Mouse (Mus musculus): Measurements from ENCODE around the gene Stard7.
"Not testable (repeated sequence)": the region's sequence is repeated elsewhere in the genome, so short reads cannot be mapped to it uniquely, and the experiment has no call there.

The Stard7 gene
- long read RNA-seq, experiment 1, transcript Stard7-202 (8 exons, 3,116 nt): major isoform, 30 of 35 reads
- long read RNA-seq, experiment 1, partial matches to known transcripts: 1 of 35 reads
- long read RNA-seq, experiment 1, other reads (novel, unspliced or antisense): 4 of 35 reads
- long read RNA-seq, experiment 2, transcript Stard7-202 (8 exons, 3,116 nt): major isoform, 41 of 51 reads
- long read RNA-seq, experiment 2, partial matches to known transcripts: 8 of 51 reads
- long read RNA-seq, experiment 2, other reads (novel, unspliced or antisense): 2 of 51 reads

GRCm38 (mm10) chr2:127269491-127270299 lies at the start of gene Stard7:
TSS of gene Stard7 (plus strand) at chr2:127270218.
- intact Hi-C loops (cut with DNase I): no loop called here

- intact Hi-C loops (cut with DNase I): no loop called here
These were observed 44.8 kb upstream of the Stard7 start for GRCm38 (mm10) chr2:127225261-127225660.

GRCm38 (mm10) chr2:127237897-127238610 lies 32.0 kb upstream of the Stard7 start:
- intact Hi-C loops (cut with DNase I): loop anchor here (10.0 kb wide), 1 partner anchor 413 kb away; no protein-coding TSS in a partner anchor

- intact Hi-C loops (cut with DNase I): no loop called here
These were observed 30.0 kb upstream of the Stard7 start for GRCm38 (mm10) chr2:127240065-127240464.

GRCm38 (mm10) chr2:127247592-127248333 lies 22.3 kb upstream of the Stard7 start, which contains the start of the genes Ciao1 and Tmem127:
TSS of gene Ciao1 (minus strand) at chr2:127247816.
TSS of gene Tmem127 (plus strand) at chr2:127247908.
- intact Hi-C loops (cut with DNase I): no loop called here

- intact Hi-C loops (cut with DNase I): no loop called here
These were observed 21.5 kb upstream of the Stard7 start for GRCm38 (mm10) chr2:127248334-127249004.

GRCm38 (mm10) chr2:127250291-127251008 lies 19.6 kb upstream of the Stard7 start:
- intact Hi-C loops (cut with DNase I): loop anchor here (5.0 kb wide), 1 partner anchor 92 kb away; no protein-coding TSS in a partner anchor

GRCm38 (mm10) chr2:127251457-127251856 lies 18.6 kb upstream of the Stard7 start:
- intact Hi-C loops (cut with DNase I): loop anchor here (5.0 kb wide), 1 partner anchor 91 kb away; no protein-coding TSS in a partner anchor

- intact Hi-C loops (cut with DNase I): loop anchor here (5.0 kb wide), 1 partner anchor 90 kb away; no protein-coding TSS in a partner anchor
These were observed 18.0 kb upstream of the Stard7 start for GRCm38 (mm10) chr2:127251880-127252527.

- intact Hi-C loops (cut with DNase I): loop anchor here (5.0 kb wide), 1 partner anchor 90 kb away; no protein-coding TSS in a partner anchor
These were observed 17.2 kb upstream of the Stard7 start for GRCm38 (mm10) chr2:127252787-127253186.

GRCm38 (mm10) chr2:127254604-127255134 lies 15.3 kb upstream of the Stard7 start:
- intact Hi-C loops (cut with DNase I): loop anchor here (5.0 kb wide), 1 partner anchor 88 kb away; no protein-coding TSS in a partner anchor

GRCm38 (mm10) chr2:127255294-127255693 lies 14.7 kb upstream of the Stard7 start:
- intact Hi-C loops (cut with DNase I): no loop called here

GRCm38 (mm10) chr2:127259340-127259739 lies 10.7 kb upstream of the Stard7 start:
- intact Hi-C loops (cut with DNase I): no loop called here

GRCm38 (mm10) chr2:127262480-127262879 lies 7.5 kb upstream of the Stard7 start:
- intact Hi-C loops (cut with DNase I): no loop called here

GRCm38 (mm10) chr2:127267854-127268253 lies 2.2 kb upstream of the Stard7 start:
- intact Hi-C loops (cut with DNase I): no loop called here

GRCm38 (mm10) chr2:127270300-127271041 lies 453 bp downstream of the Stard7 start:
- intact Hi-C loops (cut with DNase I): no loop called here

GRCm38 (mm10) chr2:127271042-127271515 lies 1.1 kb downstream of the Stard7 start:
- intact Hi-C loops (cut with DNase I): no loop called here

GRCm38 (mm10) chr2:127272049-127272448 lies 2.0 kb downstream of the Stard7 start:
- intact Hi-C loops (cut with DNase I): not testable (repeated sequence)

Data from adrenal gland (tissue).